Mouse (Mus musculus) midbrain, embryonic 14.5 days (tissue): ENCODE measurements around the gene Nedd9. TPM values are rescaled to one million over a fixed set of nuclear protein-coding genes. Genes with fewer than 3 reads are reported as not detected.

Experiments used
- ATAC-seq: fragments of 200-750 bp; cut with Nextera tagmentation; 2 replicates; pipeline ENCODE4 v1.8.0; 2017; ENCODE audit warnings: moderate number of reproducible peaks, moderate library complexity; ENCODE audit not compliant: low FRiP score, low TSS enrichment
- DNase-seq: peaks from one replicate; pipeline ENCODE4 v3.0.0-alpha.2; 2015
- H3K27ac ChIP-seq: fragments of 300-500 bp; sonication (generic); replicated peaks from 2 replicates; pipeline ENCODE4 v1.5.1; 2014; ENCODE audit warnings: mild to moderate bottlenecking, low read depth, low read length, moderate library complexity
- H3K27me3 ChIP-seq: fragments of 300-500 bp; sonication (generic); 2 replicates; pipeline ENCODE4 v1.6.1; 2014; ENCODE audit warnings: low read length, control low read depth, mixed read lengths; ENCODE audit not compliant: control insufficient read depth, insufficient read depth
- H3K36me3 ChIP-seq: fragments of 300-500 bp; sonication (generic); 2 replicates; pipeline ENCODE4 v1.6.1; 2014; ENCODE audit warnings: low read length, control low read depth; ENCODE audit not compliant: control insufficient read depth, insufficient read depth
- H3K4me1 ChIP-seq: fragments of 300-500 bp; sonication (generic); 2 replicates; pipeline ENCODE4 v1.6.1; 2014; ENCODE audit warnings: mild to moderate bottlenecking, antibody characterized with exemption, low read length, control low read depth; ENCODE audit not compliant: control insufficient read depth, insufficient read depth
- H3K4me2 ChIP-seq: fragments of 300-500 bp; sonication (generic); 2 replicates; pipeline ENCODE4 v1.6.1; 2014; ENCODE audit warnings: mild to moderate bottlenecking, low read length, moderate library complexity
- H3K4me3 ChIP-seq: fragments of 300-500 bp; sonication (generic); replicated peaks from 2 replicates; pipeline ENCODE4 v1.5.1; 2014; ENCODE audit warnings: low read depth, low read length
- H3K9ac ChIP-seq: fragments of 300-500 bp; sonication (generic); replicated peaks from 2 replicates; pipeline ENCODE4 v1.6.1; 2014; ENCODE audit warnings: mild to moderate bottlenecking, low read length, moderate library complexity
- H3K9me3 ChIP-seq: fragments of 300-500 bp; sonication (generic); 2 replicates; pipeline ENCODE4 v1.6.1; 2016; ENCODE audit warnings: low read length, control low read depth, mixed read lengths; ENCODE audit not compliant: control insufficient read depth
- WGBS: fragments of 180-500 bp; shearing (Covaris S2); extraction: QIAGEN DNeasy Blood & Tissue Kit; methylation state at CpG from one replicate; pipeline ENCODE4 v1.1.7; 2014; 5-methylcytosine and 5-hydroxymethylcytosine counted together
- polyA plus RNA-seq: library from polyadenylated mRNA; unstranded; fragments of >200 nt; fragmentation: Nextera tagmentation; extraction: Ambion mirVana; gene quantifications from 2 replicates; pipeline ENCODE4 v1.2.1, GENCODE M21; 2014

Nedd9 gene
- polyA plus RNA-seq, 1 experiment from 2014 or later: 16.3 TPM

- Histone ChIP-seq H3K9me3 (no peaks in the 10 kb centered on the region), H3K27ac (no peak overlapping the region), H3K4me3 (no peak overlapping the region), H3K4me2 (no peak overlapping the region), H3K4me1 (peaks cover 6% of the 10 kb centered on the region), H3K36me3 (no peaks in the 10 kb centered on the region), H3K27me3 (no peaks in the 10 kb centered on the region), H3K9ac (no peak overlapping the region)
- ATAC-seq: no peak
- DNase-seq: no peak
- WGBS: 92% methylated on average over 13 of the region's 13 CpGs
Observed at GRCm38 (mm10) chr13:41418198-41418869, 68.8 kb downstream of the Nedd9 start.

DNA sequence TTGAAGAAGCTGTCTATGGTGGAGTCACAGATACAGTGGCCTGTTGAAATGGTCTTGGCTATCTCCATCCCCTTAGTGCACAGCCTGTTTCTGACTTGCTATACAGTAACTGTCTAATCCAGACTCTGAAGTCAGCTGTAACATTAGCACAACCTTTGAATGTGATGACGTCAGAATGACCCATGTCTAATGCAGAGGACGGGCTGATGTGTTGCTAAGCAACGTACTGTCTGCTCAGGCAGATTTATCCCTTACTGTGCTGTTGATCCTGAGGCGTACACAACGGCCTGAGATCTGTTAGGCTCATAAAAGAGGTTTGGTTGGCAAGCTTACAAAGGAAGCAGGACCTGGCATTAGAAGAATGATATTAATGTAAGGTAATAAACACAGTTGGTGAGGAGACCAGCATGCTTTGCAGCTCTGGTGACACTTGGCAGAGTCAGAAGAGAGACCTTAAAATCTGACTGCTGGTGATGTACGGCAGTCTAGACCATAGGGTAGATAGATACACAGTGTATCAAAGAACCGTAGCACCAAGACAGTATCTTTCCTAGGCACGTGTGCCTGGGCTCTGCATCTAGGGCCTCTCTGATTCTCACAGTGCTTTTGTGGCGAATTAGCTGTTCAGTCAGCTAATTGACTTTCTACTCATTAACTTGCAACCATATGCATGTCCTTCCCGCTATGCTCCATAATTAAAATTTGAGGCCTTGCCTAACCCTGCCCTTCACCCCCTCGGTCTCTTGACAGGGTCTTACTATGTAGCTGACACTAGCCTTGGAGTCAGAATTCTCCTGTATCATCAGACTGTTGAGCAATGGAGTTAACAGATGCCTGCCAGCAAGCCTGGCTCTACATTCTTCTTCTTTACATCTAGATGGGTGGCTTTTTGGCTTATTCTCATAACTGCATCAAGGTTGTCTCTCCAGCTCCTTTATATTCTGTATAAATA is 70.8 kb downstream of the Nedd9 start:
- no peak overlapping the region for H3K4me2 ChIP-seq
- H3K9ac ChIP-seq: no peak overlapping the region
- peaks cover 6% of the 10 kb centered on the region for H3K4me1 ChIP-seq
- H3K27ac ChIP-seq: peak overlapping the region; percentile 72
- H3K9me3 ChIP-seq: no peaks in the 10 kb centered on the region
- DNase-seq: peak; percentile 84
- H3K27me3 ChIP-seq: no peaks in the 10 kb centered on the region
- H3K4me3 ChIP-seq: no peak overlapping the region
- H3K36me3 ChIP-seq: no peaks in the 10 kb centered on the region
- peak; percentile 83 for ATAC-seq
- 44% methylated on average over 11 of the region's 11 CpGs for WGBS

DNA sequence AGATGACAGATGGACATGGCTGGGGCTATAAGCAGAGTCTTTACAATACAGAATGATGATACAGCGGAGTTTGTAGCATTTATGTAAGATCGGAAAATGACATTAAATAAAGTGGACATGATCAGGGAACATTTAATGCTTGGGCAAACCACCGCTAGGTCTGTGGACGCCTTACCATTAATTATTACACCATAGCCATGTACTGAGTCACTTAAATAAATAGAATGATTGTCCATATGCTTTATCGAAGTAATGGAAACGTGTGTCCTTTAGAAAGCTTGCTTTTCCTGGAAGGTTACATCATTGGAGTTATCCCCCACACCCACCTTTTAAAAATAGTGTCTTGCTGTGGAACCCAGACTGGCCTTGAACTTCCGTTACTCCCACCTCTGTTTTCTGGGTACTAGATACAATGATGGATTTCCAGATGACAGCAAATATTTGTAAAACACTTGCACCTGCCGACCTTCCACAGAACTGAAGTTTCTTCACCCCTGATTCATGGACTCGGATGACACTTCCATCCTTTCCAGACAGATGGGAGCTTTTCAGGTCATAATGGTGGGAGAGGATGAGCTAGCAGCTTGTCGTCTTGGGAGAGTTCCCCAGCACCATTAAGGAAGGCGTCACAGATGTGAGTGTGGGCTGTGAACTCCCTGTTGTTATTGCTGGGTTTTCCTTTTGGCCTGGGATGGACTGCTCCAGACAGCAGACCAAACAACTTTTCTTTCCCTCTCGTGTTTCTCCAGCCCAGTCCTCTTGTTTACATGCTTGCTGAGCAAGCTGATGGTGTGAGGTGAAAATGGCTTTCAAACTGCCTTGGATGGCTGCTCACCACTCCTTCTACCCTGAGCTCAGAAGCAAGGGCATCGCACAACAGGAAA is 76.7 kb downstream of the Nedd9 start:
- H3K9me3 ChIP-seq: no peaks in the 10 kb centered on the region
- DNase-seq: no peak
- 89% methylated on average over 13 of the region's 13 CpGs for WGBS
- H3K4me1 ChIP-seq: no peaks in the 10 kb centered on the region
- no peak overlapping the region for H3K4me3 ChIP-seq
- H3K27me3 ChIP-seq: no peaks in the 10 kb centered on the region
- no peak overlapping the region for H3K4me2 ChIP-seq
- no peak for ATAC-seq
- no peaks in the 10 kb centered on the region for H3K36me3 ChIP-seq
- H3K27ac ChIP-seq: no peak overlapping the region
- no peak overlapping the region for H3K9ac ChIP-seq

GRCm38 (mm10) chr13:41409291-41409690 is 77.9 kb downstream of the Nedd9 start:
- H3K4me2 ChIP-seq: no peak overlapping the region
- H3K9me3 ChIP-seq: no peaks in the 10 kb centered on the region
- no peak overlapping the region for H3K4me3 ChIP-seq
- DNase-seq (no peak), ATAC-seq (no peak)
- no peak overlapping the region for H3K27ac ChIP-seq
- no peaks in the 10 kb centered on the region for H3K27me3 ChIP-seq
- no peaks in the 10 kb centered on the region for H3K4me1 ChIP-seq
- H3K9ac ChIP-seq: no peak overlapping the region
- WGBS: 90% methylated on average over 3 of the region's 3 CpGs
- no peaks in the 10 kb centered on the region for H3K36me3 ChIP-seq

- Histone ChIP-seq H3K27ac (no peak overlapping the region), H3K4me3 (no peak overlapping the region), H3K36me3 (no peaks in the 10 kb centered on the region), H3K9ac (no peak overlapping the region), H3K4me1 (no peaks in the 10 kb centered on the region), H3K27me3 (no peaks in the 10 kb centered on the region), H3K4me2 (no peak overlapping the region), H3K9me3 (no peaks in the 10 kb centered on the region)
- 87% methylated on average over 10 of the region's 10 CpGs for WGBS
- no peak for ATAC-seq
- no peak for DNase-seq
Observed at GRCm38 (mm10) chr13:41408374-41408952, 78.7 kb downstream of the Nedd9 start.

GRCm38 (mm10) chr13:41405009-41405408 is 82.2 kb downstream of the Nedd9 start:
- Histone ChIP-seq H3K27ac (no peak overlapping the region), H3K4me3 (no peak overlapping the region), H3K4me2 (no peak overlapping the region), H3K9ac (no peak overlapping the region), H3K4me1 (no peaks in the 10 kb centered on the region), H3K9me3 (no peaks in the 10 kb centered on the region), H3K36me3 (no peaks in the 10 kb centered on the region), H3K27me3 (no peaks in the 10 kb centered on the region)
- no peak for DNase-seq
- no peak for ATAC-seq
- 94% methylated on average over 5 of the region's 5 CpGs for WGBS

DNA sequence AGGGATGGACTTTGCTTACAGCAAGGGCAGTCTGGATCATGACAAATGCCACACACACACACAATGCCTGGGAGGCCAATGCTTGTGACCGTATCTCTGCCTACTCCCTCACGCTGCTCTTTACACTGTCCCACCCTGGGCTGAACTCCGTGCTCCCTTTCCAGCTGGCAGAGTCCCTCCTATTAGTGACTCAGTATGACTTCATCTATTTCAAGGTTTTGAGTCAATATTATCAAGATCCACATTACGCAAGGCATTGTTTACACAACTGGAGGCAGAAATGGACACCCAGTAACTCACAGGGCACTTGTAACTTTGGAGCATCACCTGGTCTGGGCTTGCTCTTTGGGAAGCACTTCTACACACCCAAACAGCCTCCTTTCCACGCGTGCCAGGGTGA is 83.3 kb downstream of the Nedd9 start:
- ATAC-seq (no peak), DNase-seq (no peak)
- H3K9ac ChIP-seq: no peak overlapping the region
- H3K9me3 ChIP-seq: no peaks in the 10 kb centered on the region
- WGBS: 90% methylated on average over 6 of the region's 6 CpGs
- no peaks in the 10 kb centered on the region for H3K4me1 ChIP-seq
- H3K4me2 ChIP-seq: no peak overlapping the region
- H3K36me3 ChIP-seq: no peaks in the 10 kb centered on the region
- H3K27ac ChIP-seq: no peak overlapping the region
- H3K4me3 ChIP-seq: no peak overlapping the region
- H3K27me3 ChIP-seq: no peaks in the 10 kb centered on the region

DNA sequence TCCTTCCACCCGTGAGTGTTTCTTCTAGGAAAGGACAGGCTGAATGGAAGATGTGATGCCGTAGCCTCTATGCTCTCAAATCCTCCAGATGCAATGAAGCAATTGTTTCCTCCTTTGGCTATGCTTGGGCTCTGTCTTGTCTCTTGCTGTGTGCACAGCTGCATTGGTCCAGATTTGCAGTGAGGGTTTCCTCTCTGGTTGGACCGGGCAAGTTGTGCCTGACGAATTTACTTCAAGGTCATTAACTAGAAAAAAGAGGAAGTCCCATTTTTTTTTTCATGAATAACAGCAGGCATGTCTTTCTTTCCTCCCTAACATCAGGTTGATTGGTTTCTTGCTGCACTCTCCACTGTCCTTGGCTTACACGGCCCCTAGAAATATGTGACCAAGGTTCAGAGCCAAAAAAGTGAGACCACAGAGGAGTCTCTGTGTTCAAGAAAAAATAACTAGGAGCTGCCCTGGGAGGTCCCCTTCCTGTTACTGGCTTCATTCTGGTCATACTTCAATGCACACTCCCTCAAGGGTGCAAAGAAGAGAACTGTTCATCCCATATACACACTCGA is 84.6 kb downstream of the Nedd9 start:
- ATAC-seq: no peak
- H3K27me3 ChIP-seq: no peaks in the 10 kb centered on the region
- H3K4me2 ChIP-seq: no peak overlapping the region
- H3K27ac ChIP-seq: 0 out of 2 replicates have a peak overlapping the region, but pooled peaks have one; percentile 8
- WGBS: 39% methylated on average over 6 of the region's 6 CpGs
- H3K4me1 ChIP-seq: no peaks in the 10 kb centered on the region
- no peaks in the 10 kb centered on the region for H3K36me3 ChIP-seq
- no peak overlapping the region for H3K4me3 ChIP-seq
- no peaks in the 10 kb centered on the region for H3K9me3 ChIP-seq
- no peak for DNase-seq
- H3K9ac ChIP-seq: no peak overlapping the region
